Mouse (Mus musculus): ENCODE measurements around the gene Zfp277.
A peak's percentile ranks its signal among the peaks of the same experiment; 100 is the strongest.

Zfp277 gene

GRCm38 (mm10) chr12:40445206-40445605 is 496 bp downstream of the Zfp277 start:
- no peak for DNase-seq (ENCODE audit: low read depth, low spot score)

GRCm38 (mm10) chr12:40438049-40438448 is 7.7 kb downstream of the Zfp277 start:
- DNase-seq (ENCODE audit: low read depth, low spot score), result no peak

- no peak for DNase-seq (ENCODE audit: low read depth, low spot score)
Measured at GRCm38 (mm10) chr12:40434101-40434500, 11.6 kb downstream of the Zfp277 start.

- DNase-seq (ENCODE audit: low read depth, low spot score), result no peak
Measured at GRCm38 (mm10) chr12:40431075-40431474, 14.6 kb downstream of the Zfp277 start.

- no peak for DNase-seq (ENCODE audit: low read depth, low spot score)
Measured at GRCm38 (mm10) chr12:40429976-40430375, 15.7 kb downstream of the Zfp277 start.

GRCm38 (mm10) chr12:40427606-40428005 is 18.1 kb downstream of the Zfp277 start:
- no peak for DNase-seq (ENCODE audit: low read depth, low spot score)

GRCm38 (mm10) chr12:40424991-40425390 is 20.7 kb downstream of the Zfp277 start:
- no peak for DNase-seq (ENCODE audit: low read depth, low spot score)

- no peak for DNase-seq (ENCODE audit: low read depth, low spot score)
Measured at GRCm38 (mm10) chr12:40417257-40417656, 28.4 kb downstream of the Zfp277 start.

- no peak for DNase-seq (ENCODE audit: low read depth, low spot score)
Measured at GRCm38 (mm10) chr12:40415312-40415925, 30.3 kb downstream of the Zfp277 start.

GRCm38 (mm10) chr12:40414682-40415311 is 30.9 kb downstream of the Zfp277 start:
- peak; percentile 42 for DNase-seq (ENCODE audit: low read depth, low spot score)

GRCm38 (mm10) chr12:40399812-40400211 is 45.9 kb downstream of the Zfp277 start:
- no peak for DNase-seq (ENCODE audit: low read depth, low spot score)

- DNase-seq (ENCODE audit: low read depth, low spot score), result no peak
Measured at GRCm38 (mm10) chr12:40399386-40399785, 46.3 kb downstream of the Zfp277 start.

- DNase-seq (ENCODE audit: low read depth, low spot score), result no peak
Measured at GRCm38 (mm10) chr12:40398916-40399315, 46.8 kb downstream of the Zfp277 start.

GRCm38 (mm10) chr12:40392869-40393268 is 52.8 kb downstream of the Zfp277 start:
- no peak for DNase-seq (ENCODE audit: low read depth, low spot score)

- DNase-seq (ENCODE audit: low read depth, low spot score), result no peak
Measured at GRCm38 (mm10) chr12:40391262-40391661, 54.4 kb downstream of the Zfp277 start.

GRCm38 (mm10) chr12:40387786-40388185 is 57.9 kb downstream of the Zfp277 start:
- DNase-seq (ENCODE audit: low read depth, low spot score), result no peak

- DNase-seq (ENCODE audit: low read depth, low spot score), result no peak
Measured at GRCm38 (mm10) chr12:40385301-40385700, 60.4 kb downstream of the Zfp277 start.

GRCm38 (mm10) chr12:40383718-40384117 is 62.0 kb downstream of the Zfp277 start:
- no peak for DNase-seq (ENCODE audit: low read depth, low spot score)

- DNase-seq (ENCODE audit: low read depth, low spot score), result no peak
Measured at GRCm38 (mm10) chr12:40382539-40382938, 63.2 kb downstream of the Zfp277 start.

- DNase-seq (ENCODE audit: low read depth, low spot score), result no peak
Measured at GRCm38 (mm10) chr12:40381824-40382223, 63.9 kb downstream of the Zfp277 start.

GRCm38 (mm10) chr12:40381173-40381801 is 64.4 kb downstream of the Zfp277 start:
- no peak for DNase-seq (ENCODE audit: low read depth, low spot score)

- DNase-seq (ENCODE audit: low read depth, low spot score), result no peak
Measured at GRCm38 (mm10) chr12:40379538-40379923, 66.2 kb downstream of the Zfp277 start.

Data from brain, embryonic 18.5 days (tissue).